Mouse (Mus musculus) retina, postnatal 7 days (tissue): Measurements from ENCODE around the gene Dlx6.

Experiments used
- DNase-seq: peaks from one replicate; pipeline ENCODE4 v3.0.0-alpha.2; 2012; ENCODE audit warnings: low read depth, low spot score

The Dlx6 gene

GRCm38 (mm10) chr6:6859950-6860410, 3.2 kb upstream of the Dlx6 start:
- DNase-seq = no peak

GRCm38 (mm10) chr6:6860411-6861085, 2.6 kb upstream of the Dlx6 start:
- no peak for DNase-seq

- no peak for DNase-seq
Observed at GRCm38 (mm10) chr6:6861086-6861797, 1.9 kb upstream of the Dlx6 start.

GRCm38 (mm10) chr6:6861798-6862428, 1.2 kb upstream of the Dlx6 start:
- DNase-seq = no peak

GRCm38 (mm10) chr6:6862611-6863010, 523 bp upstream of the Dlx6 start:
- no peak for DNase-seq

- no peak for DNase-seq
Observed at GRCm38 (mm10) chr6:6863955-6864354, 821 bp downstream of the Dlx6 start.

GRCm38 (mm10) chr6:6864441-6865440, 1.6 kb downstream of the Dlx6 start:
- no peak for DNase-seq

- DNase-seq = no peak
Observed at GRCm38 (mm10) chr6:6867031-6867430, 3.9 kb downstream of the Dlx6 start.

GRCm38 (mm10) chr6:6869041-6869685, 6.0 kb downstream of the Dlx6 start:
- no peak for DNase-seq

GRCm38 (mm10) chr6:6869961-6870800, 7.0 kb downstream of the Dlx6 start:
- no peak for DNase-seq

GRCm38 (mm10) chr6:6870876-6871420, 7.8 kb downstream of the Dlx6 start:
- DNase-seq = no peak

- DNase-seq = no peak
Observed at GRCm38 (mm10) chr6:6871692-6872091, 8.6 kb downstream of the Dlx6 start.

GRCm38 (mm10) chr6:6872873-6873272, 9.7 kb downstream of the Dlx6 start:
- DNase-seq = no peak

GRCm38 (mm10) chr6:6873476-6874072, 10.4 kb downstream of the Dlx6 start:
- DNase-seq = no peak

- no peak for DNase-seq
Observed at GRCm38 (mm10) chr6:6874073-6874771, 11.1 kb downstream of the Dlx6 start.

- no peak for DNase-seq
Observed at GRCm38 (mm10) chr6:6875136-6875535, 12.0 kb downstream of the Dlx6 start.

GRCm38 (mm10) chr6:6875676-6876075, 12.5 kb downstream of the Dlx6 start:
- DNase-seq = no peak

- DNase-seq = no peak
Observed at GRCm38 (mm10) chr6:6876231-6876630, 13.1 kb downstream of the Dlx6 start.

GRCm38 (mm10) chr6:6876731-6877130, 13.6 kb downstream of the Dlx6 start:
- no peak for DNase-seq
